Mouse (Mus musculus): ENCODE results near the gene Foxred1.

DNA sequence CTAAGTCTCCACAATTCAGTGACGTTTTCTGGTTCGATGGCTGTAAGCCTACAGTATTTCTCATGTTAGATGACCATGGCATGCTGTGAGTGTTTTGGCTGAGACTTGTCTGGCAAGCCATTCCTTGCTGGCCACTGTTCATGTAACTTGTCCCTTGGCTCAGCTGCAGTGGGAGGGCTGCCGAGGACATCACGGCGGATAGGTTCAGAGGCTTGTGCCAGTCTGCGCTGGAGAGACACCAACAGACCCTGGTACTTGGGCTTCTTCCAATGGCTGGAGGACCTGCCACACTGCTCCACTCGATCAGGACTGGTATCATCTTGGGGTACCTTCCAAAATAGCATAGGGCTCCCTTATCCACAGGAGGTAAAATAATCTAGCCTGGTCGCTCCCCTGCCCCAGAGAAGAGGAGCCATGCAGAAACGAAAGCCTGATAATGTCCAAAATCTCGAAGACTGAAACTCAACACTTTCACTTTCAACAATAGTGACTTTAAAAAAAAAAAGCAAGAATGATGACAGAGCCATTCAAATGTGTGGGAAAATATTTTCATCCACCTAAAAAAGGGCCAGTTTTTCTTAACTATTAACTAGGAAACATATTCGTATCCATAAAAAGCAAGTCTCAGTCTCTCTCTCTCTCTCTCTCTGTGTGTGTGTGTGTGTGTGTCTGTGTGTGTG is 47.7 kb downstream of the Foxred1 start:
- TF ChIP-seq CTCF (IDR thresholded peaks at IDR 0.05; ENCODE audit: low read depth, low read length) (no peak), POLR2A (IDR thresholded peaks at IDR 0.05; ENCODE audit: extremely low read depth, insufficient read depth, low read length) (no peak)

Data from liver, adult 2 months (tissue).